Mouse (Mus musculus): ENCODE data around the gene Atp11a. TPM values are rescaled to one million over a fixed set of nuclear protein-coding genes. Genes with fewer than 3 reads are reported as not detected.

The Atp11a gene
- total and polyA plus RNA-seq, 3 experiments = 103 to 139 (median 124) TPM

- DNase-seq = no peak
These were observed 12.5 kb downstream of the Atp11a start for GRCm38 (mm10) chr8:12769296-12769695.

DNA sequence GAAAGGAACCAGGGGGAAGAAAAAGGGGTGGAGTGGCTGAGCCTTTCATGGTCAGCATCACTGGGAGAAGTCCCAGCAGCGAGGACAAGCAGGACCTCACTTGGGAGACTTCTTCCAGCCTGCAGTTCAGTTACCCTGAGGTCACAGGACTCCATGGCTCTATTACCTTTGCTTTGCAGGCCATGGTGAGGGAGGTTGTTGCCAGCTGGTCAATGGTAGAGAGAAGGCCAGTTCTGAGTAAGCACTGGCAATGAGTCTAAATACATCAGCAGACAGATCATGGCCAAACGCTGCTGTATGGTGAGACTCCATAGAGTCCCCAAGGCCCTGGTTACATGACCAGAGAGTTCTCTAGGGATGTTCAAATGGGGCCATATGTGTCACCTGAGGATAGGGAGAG is 15.5 kb downstream of the Atp11a start:
- peak; percentile 50 for DNase-seq

GRCm38 (mm10) chr8:12773914-12774313 is 17.1 kb downstream of the Atp11a start:
- no peak for DNase-seq

GRCm38 (mm10) chr8:12774872-12775298 is 18.1 kb downstream of the Atp11a start:
- DNase-seq = no peak

- DNase-seq = no peak
These were observed 18.6 kb downstream of the Atp11a start for GRCm38 (mm10) chr8:12775302-12775975.

DNA sequence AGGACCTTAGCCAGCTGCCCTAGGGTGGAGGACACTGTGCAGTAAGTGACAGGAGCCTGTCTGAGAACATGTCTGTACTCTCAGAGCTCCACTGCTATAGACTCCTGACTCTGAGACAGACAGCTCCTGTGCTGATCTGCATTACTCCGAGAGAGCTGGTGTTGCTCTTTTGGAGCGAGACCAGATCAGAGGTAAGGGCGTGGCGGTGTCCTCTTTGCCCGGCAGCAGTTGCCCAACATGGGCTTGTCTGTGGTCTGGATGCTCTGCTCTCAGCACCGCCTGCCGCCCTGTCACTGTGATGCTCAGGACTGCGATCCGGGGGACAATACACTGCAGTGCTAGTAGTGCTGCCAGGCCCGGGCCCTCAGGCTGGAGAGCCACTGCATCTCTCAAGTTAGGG is 19.4 kb downstream of the Atp11a start:
- no peak for DNase-seq

DNA sequence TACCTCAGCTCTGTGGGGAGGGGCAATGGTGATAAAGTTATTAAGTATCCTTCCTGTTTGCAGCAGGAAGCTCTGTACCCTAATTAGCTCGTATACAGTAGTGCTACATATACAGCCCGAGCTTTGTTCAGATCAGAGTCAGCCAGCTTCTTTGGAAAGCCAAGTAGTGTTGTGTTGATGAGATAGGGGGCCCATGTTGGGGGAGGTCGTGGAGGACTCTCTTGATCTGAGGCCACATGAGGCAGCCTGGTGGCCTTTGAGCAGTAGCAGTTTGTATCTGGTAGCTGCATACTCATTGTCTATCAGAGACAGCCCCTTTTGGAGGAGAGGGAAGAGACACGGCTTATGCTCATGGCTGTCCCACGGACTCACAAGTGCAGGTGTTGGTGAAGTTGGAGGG is 20.4 kb downstream of the Atp11a start:
- no peak for DNase-seq

GRCm38 (mm10) chr8:12779541-12779940 is 22.7 kb downstream of the Atp11a start:
- peak; percentile 82 for DNase-seq

DNA sequence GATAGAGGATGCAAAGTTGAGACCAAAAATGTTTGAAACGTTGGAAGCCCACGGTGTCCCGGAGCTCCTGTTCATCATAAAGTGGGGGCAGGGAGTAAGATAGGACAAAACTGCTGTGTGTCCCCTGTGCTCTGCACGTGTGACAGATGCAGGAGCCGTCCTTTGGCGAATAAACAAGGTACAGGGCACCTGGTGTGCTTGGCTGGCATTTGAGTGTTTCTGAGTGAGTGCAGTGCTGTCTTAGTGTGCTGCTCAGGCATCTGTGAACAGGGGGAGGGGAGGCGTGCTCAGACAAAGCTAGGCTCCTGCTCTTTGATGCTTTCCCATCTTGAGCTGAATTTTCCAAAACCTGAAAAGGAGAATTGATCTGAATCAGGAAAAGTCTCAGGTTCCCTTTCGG is 28.7 kb downstream of the Atp11a start:
- DNase-seq = no peak

DNA sequence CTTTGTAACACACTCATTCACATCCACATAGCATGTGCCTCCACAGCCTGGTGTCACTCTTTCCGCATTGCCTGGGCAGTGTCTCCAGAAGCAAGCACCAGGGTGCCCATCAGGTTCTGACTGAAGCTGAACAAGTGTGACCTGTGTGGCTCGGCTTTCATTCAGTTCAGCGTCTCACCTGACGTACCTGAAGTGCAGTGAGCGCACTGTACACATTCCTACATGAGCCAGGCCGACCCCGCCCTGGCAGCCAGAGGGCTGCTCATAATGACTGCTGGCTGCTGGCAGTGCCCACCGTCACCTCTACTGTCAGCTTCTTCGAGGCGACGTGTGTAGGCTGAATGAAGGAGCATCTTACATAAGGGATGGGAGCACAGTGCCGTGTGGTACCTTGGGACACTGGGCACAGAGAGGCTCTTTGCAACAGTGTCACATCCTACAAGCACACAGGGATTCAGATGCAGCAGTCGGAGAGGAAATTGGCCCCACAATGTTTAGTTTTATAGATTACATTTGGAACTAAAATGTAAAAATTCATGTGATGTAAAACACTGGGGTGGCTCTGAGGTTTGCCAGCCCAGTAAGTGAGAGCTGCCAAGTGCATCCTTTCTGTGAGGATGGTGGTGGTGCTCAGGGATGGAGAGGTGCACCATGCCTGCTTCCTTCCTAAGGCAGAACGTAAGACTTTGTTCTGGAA is 29.6 kb downstream of the Atp11a start:
- DNase-seq = no peak

DNA sequence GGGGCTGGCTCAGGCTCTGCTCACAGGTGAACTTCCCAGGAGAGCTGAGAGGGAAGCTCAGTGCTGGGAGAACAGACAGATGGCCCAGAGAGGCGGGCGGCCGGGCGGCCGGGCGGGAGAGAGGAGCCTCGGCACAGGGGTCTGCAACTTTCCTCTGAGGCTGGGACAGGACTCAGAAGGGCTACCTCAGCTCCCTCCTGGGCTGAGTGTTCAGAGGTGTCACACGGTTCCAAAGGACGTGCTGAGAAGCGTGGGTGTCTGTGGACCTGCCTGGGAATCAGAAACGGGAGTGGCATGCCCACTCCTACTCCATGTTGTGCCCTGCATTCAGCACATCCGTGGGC is 30.1 kb downstream of the Atp11a start:
- no peak for DNase-seq

- DNase-seq = no peak
These were observed 30.6 kb downstream of the Atp11a start for GRCm38 (mm10) chr8:12787427-12787826.

GRCm38 (mm10) chr8:12788695-12789094 is 31.9 kb downstream of the Atp11a start:
- DNase-seq = peak; percentile 66

DNA sequence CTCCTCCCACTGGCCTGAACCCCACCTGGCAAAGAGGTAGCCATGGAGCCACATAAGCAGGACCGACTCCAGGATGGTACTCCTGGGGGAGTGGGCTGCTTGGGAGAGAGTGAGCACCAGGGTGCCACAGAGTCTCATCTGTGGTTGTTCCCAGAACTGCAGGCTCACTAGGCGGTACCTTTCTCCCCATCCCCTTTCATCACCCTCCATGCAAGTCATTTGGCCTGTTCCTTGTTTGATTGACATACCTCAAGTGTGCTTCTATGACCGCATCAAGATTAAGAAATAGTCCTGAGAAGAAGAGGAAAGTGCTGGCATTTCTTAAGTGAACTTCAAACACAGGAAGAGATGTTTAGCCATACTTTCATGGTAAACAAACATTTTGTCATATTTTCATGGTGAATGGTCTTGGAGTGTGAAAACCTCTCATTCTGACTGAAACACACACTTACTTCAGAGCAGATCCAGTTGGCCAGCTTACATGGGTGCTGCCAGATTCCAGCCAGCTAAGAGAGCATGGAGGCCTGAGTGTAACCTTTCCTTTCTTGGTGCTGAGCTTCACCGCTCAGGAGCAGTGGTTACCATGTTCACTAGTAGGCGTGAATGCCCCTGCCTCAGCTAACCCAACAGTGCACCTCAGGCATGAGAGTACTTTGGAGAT is 38.3 kb downstream of the Atp11a start:
- no peak for DNase-seq

- no peak for DNase-seq
These were observed 42.3 kb downstream of the Atp11a start for GRCm38 (mm10) chr8:12799099-12799498.

DNA sequence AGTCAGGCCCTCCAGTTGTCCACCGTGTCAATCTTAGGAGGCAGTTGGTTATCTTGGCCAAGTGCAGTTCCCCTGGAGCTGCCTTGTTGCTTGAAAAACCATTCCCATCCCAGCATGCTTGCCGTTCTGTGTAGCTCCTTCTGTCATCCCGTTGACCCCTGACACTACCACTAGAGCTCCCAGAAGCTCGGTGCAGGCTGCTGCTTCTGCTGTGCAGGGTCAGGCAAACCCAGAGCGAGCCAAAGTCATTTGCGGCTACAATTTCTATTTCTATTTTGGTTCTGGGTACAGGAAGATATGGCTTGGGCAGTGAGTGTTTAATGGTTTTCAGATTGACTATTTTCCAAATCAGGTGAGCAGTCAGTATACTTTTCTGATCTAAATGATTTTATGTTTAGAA is 43.0 kb downstream of the Atp11a start:
- no peak for DNase-seq

GRCm38 (mm10) chr8:12800246-12800645 is 43.4 kb downstream of the Atp11a start:
- DNase-seq = no peak

DNA sequence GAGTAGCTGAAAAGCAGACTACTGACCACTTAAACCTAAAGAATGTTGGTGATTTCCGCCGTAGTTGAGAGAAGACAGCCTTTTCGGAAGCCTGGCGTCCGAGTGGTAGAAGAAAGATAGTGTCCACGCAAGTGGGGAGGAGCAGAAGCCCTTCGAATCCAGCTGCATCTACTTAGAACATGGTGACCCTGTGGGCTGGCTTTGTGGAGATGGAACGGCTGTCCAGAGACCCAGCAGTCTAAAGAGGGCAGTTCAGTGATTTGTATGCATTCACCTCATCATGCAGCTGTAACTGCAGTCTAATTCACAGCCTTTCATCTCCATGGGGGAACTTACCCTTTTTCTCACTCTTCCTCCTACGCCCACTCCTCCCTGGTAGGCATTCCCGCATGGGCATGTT is 44.8 kb downstream of the Atp11a start:
- no peak for DNase-seq

DNA sequence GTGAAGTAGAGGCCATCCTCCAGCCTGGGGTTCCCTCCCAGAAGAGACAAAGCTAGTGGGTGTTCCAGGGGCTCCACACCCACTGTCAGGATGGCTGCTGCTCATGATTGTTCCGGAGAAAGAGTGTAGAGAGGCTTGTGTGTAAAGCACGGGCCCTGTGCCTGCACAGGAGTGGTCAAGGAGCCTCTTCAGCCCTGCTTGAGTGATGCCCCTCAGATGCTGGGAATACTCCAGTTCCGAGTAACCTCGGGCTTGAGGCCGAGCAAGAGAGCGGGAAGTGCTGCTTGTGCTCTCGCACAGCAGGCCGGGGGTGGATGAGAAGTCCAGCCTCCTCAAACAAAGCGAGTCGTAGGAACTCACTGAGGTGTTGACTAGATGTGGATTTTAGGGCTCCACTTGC is 46.3 kb downstream of the Atp11a start:
- no peak for DNase-seq

DNA sequence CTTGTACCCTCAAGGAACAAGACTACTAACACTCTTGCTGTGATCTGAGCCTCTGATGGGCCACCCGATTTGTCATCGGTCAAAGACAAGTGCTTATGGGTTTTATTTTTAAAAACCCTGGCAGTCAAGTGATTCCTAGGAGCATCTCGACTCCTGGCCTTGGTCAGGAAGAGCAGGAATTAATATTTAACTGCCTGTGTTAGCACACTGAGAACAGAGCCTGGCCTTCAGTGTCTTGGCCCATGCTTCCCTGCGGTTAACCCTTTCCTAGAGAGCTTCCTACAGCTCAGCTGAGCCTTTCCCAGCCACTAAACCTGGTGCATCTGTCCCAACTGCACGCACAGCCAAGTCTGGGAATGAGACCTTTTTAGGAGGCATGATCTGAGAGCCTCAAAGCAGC is 48.1 kb downstream of the Atp11a start:
- DNase-seq = no peak

- DNase-seq = no peak
These were observed 48.8 kb downstream of the Atp11a start for GRCm38 (mm10) chr8:12805569-12805968.

GRCm38 (mm10) chr8:12808018-12808417 is 51.2 kb downstream of the Atp11a start:
- no peak for DNase-seq

- DNase-seq = no peak
These were observed 52.7 kb downstream of the Atp11a start for GRCm38 (mm10) chr8:12809516-12809915.

DNA sequence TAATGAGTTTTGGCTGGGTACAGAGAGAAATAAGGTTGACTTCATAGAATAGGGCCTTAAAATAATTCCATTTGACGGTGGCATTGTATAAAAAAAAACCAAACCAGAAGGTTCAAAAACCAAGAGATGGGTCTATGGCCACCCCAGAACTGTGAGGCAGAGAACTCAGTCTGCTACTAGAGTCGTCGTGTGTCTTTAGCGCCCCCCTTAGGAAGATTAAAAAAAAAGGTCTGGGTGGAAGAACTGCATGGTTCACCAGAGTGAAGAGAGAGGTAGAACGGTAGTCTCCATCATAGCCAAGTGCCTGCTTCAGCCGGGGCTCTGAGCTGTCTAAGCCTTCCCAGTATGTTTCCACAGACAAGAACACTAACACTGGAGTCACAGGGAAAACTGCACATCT is 54.4 kb downstream of the Atp11a start:
- no peak for DNase-seq

Measured in adrenal gland, adult 2 months (tissue).